ENCODE assay signal across 8 mouse cellular contexts in genomic region chr7:19268993-19269681, GRCm38 (mm10). TPM values are rescaled to one million over a fixed set of nuclear protein-coding genes. Genes with fewer than 3 reads are reported as not detected.
DNase-seq lines count a peak whose midpoint lies in the region; ATAC-seq and TF ChIP-seq lines count a peak whose summit lies in the region.

No protein-coding gene starts in this region.

- no peaks in the 10 kb centered on the region for H3K27me3 ChIP-seq in embryonic facial prominence, embryonic 13.5 days
- H3K27me3 ChIP-seq in intestine, postnatal 0 days (replicated peaks; ENCODE audit: control insufficient read depth, insufficient read depth, low read length) = no peaks in the 10 kb centered on the region

- H3K9me3 ChIP-seq in embryonic facial prominence, embryonic 13.5 days = no peaks in the 10 kb centered on the region
- H3K9me3 ChIP-seq in intestine, postnatal 0 days (ENCODE audit: control insufficient read depth) = no peaks in the 10 kb centered on the region

- H3K36me3 ChIP-seq in embryonic facial prominence, embryonic 13.5 days = peaks cover 25% of the 10 kb centered on the region
- H3K36me3 ChIP-seq in intestine, postnatal 0 days (ENCODE audit: control insufficient read depth, insufficient read depth) = peaks cover 17% of the 10 kb centered on the region

- peak overlapping the region; percentile 96 for H3K4me3 ChIP-seq in embryonic facial prominence, embryonic 13.5 days
- H3K4me3 ChIP-seq in intestine, postnatal 0 days (ENCODE audit: low read depth, low read length) = peak overlapping the region; percentile 93

- H3K27ac ChIP-seq in embryonic facial prominence, embryonic 13.5 days = peak overlapping the region; percentile 96
- H3K27ac ChIP-seq in intestine, postnatal 0 days (ENCODE audit: low read depth, low read length) = peak overlapping the region; percentile 95

- H3K4me2 ChIP-seq in embryonic facial prominence, embryonic 13.5 days = peak overlapping the region; percentile 99
- H3K4me2 ChIP-seq in intestine, postnatal 0 days (replicated peaks; ENCODE audit: low read depth) = peak overlapping the region; percentile 95

- peaks cover 32% of the 10 kb centered on the region for H3K4me1 ChIP-seq in embryonic facial prominence, embryonic 13.5 days
- H3K4me1 ChIP-seq in intestine, postnatal 0 days (replicated peaks; ENCODE audit: control insufficient read depth, insufficient read depth, low read length) = 0 out of 2 replicates have a peak, but pooled peaks cover 13% of the 10 kb centered on the region

- TF ChIP-seq CTCF in intestine, postnatal 0 days (IDR thresholded peaks at IDR 0.05; ENCODE audit: low read depth) = no peak

- WGBS in embryonic facial prominence, embryonic 13.5 days = 33% methylated on average over 10 of the region's 10 CpGs
- 14% methylated on average over 10 of the region's 10 CpGs for WGBS in intestine, postnatal 0 days

- DNase-seq in kidney, adult 11 months = peak; percentile 49
- no peak for DNase-seq in kidney, adult 18-20 months
- peak; percentile 73 for DNase-seq in lung, postnatal 10 days
- DNase-seq in yolk sac, embryonic 10.5 days (ENCODE audit: low spot score) = peak; percentile 78
- DNase-seq in cerebellum, postnatal 4 days (ENCODE audit: low spot score in 2 of 2) = no peak
- no peak for DNase-seq in frontal cortex, postnatal 14 days (ENCODE audit: low spot score in 2 of 2)

- no peak for ATAC-seq in embryonic facial prominence, embryonic 13.5 days (ENCODE audit: insufficient number of reproducible peaks, insufficient read depth, low FRiP score, low TSS enrichment, low read depth)
- ATAC-seq in intestine, postnatal 0 days = no peak

- H3K9ac ChIP-seq in embryonic facial prominence, embryonic 13.5 days = peak overlapping the region; percentile 91
- H3K9ac ChIP-seq in intestine, postnatal 0 days (ENCODE audit: low read depth, low read length) = peak overlapping the region; percentile 71; the same call in 1 of the 2 replicates

RNA-seq across cellular contexts. Expression of gene Vasp, which starts 2.5 kb away (rescaled TPM):
- polyA plus RNA-seq in embryonic facial prominence, embryonic 13.5 days (2015; fragmentation: Nextera tagmentation; extraction: Ambion mirVana) = 57.3 and 64.0 TPM in 2 replicates
- polyA plus RNA-seq in intestine, postnatal 0 days (2015; fragmentation: Nextera tagmentation; extraction: Ambion mirVana) = 98.5 and 106 TPM in 2 replicates

RNA-seq across cellular contexts. Expression of gene Ppm1n, which starts 10.7 kb away (rescaled TPM):
- polyA plus RNA-seq in embryonic facial prominence, embryonic 13.5 days (2015; fragmentation: Nextera tagmentation; extraction: Ambion mirVana) = not detected in 2 replicates
- 0.12 and 0.14 TPM in 2 replicates for polyA plus RNA-seq in intestine, postnatal 0 days (2015; fragmentation: Nextera tagmentation; extraction: Ambion mirVana)

RNA-seq across cellular contexts. Expression of gene Rtn2, which starts 13.3 kb away (rescaled TPM):
- polyA plus RNA-seq in embryonic facial prominence, embryonic 13.5 days (2015; fragmentation: Nextera tagmentation; extraction: Ambion mirVana) = 10.2 and 11.7 TPM in 2 replicates
- 7.1 and 9.3 TPM in 2 replicates for polyA plus RNA-seq in intestine, postnatal 0 days (2015; fragmentation: Nextera tagmentation; extraction: Ambion mirVana)

RNA-seq across cellular contexts. Expression of gene Fosb, which starts 40.7 kb away (rescaled TPM):
- polyA plus RNA-seq in embryonic facial prominence, embryonic 13.5 days (2015; fragmentation: Nextera tagmentation; extraction: Ambion mirVana) = 0.06 and 0.23 TPM in 2 replicates
- polyA plus RNA-seq in intestine, postnatal 0 days (2015; fragmentation: Nextera tagmentation; extraction: Ambion mirVana) = 0.12 and 0.54 TPM in 2 replicates

RNA-seq across cellular contexts. Expression of gene Opa3, which starts 41.0 kb away (rescaled TPM):
- polyA plus RNA-seq in embryonic facial prominence, embryonic 13.5 days (2015; fragmentation: Nextera tagmentation; extraction: Ambion mirVana) = 36.2 and 38.2 TPM in 2 replicates
- polyA plus RNA-seq in intestine, postnatal 0 days (2015; fragmentation: Nextera tagmentation; extraction: Ambion mirVana) = 26.5 and 27.5 TPM in 2 replicates

Comparison
In these comparisons a context has a peak if more than half of its experiments do, and no peak if none do; other contexts are left out.
1. DNase-seq: peak in kidney, adult 11 months (single experiment), lung, postnatal 10 days (single experiment) and yolk sac, embryonic 10.5 days (single experiment); none in kidney, adult 18-20 months (single experiment), cerebellum, postnatal 4 days (0 of 2) and frontal cortex, postnatal 14 days (0 of 2).